Mouse (Mus musculus) embryonic fibroblast, embryonic 13.5 days (primary cell): ENCODE data around the gene Rbm20. TPM values are rescaled to one million over a fixed set of nuclear protein-coding genes. Genes with fewer than 3 reads are reported as not detected.

Source experiments
- H3K27ac ChIP-seq: 2 replicates; pipeline ENCODE4 v1.5.1; 2012; ENCODE audit warnings: low read length, control low read depth, inconsistent platforms; ENCODE audit not compliant: insufficient read depth
- H3K4me1 ChIP-seq: 2 replicates; pipeline ENCODE4 v1.6.1; 2011; ENCODE audit warnings: low read length; ENCODE audit not compliant: control insufficient read depth, insufficient read depth
- H3K4me3 ChIP-seq: 2 replicates; pipeline ENCODE4 v1.5.1; 2011; ENCODE audit warnings: mild to moderate bottlenecking, control low read depth, low read length; ENCODE audit not compliant: insufficient read depth
- CTCF ChIP-seq: IDR thresholded peaks from 2 replicates; pipeline ENCODE4 v1.5.1; 2011; ENCODE audit warnings: mild to moderate bottlenecking, control low read depth, low read length, moderate library complexity, borderline replicate concordance; ENCODE audit not compliant: insufficient read depth
- POLR2A ChIP-seq: IDR thresholded peaks from 2 replicates; pipeline ENCODE4 v1.6.1; 2011; ENCODE audit warnings: low read depth, mild to moderate bottlenecking, control low read depth, low read length, moderate library complexity
- polyA plus RNA-seq: library from polyadenylated mRNA; stranded (reverse); fragments of >200 nt; gene quantifications from 2 replicates; pipeline ENCODE4 v1.2.4, GENCODE M21; 2011; ENCODE audit warnings: low read depth; ENCODE audit not compliant: missing spikeins, insufficient read length

Rbm20 gene
- polyA plus RNA-seq, 1 experiment: 2.4 TPM

DNA sequence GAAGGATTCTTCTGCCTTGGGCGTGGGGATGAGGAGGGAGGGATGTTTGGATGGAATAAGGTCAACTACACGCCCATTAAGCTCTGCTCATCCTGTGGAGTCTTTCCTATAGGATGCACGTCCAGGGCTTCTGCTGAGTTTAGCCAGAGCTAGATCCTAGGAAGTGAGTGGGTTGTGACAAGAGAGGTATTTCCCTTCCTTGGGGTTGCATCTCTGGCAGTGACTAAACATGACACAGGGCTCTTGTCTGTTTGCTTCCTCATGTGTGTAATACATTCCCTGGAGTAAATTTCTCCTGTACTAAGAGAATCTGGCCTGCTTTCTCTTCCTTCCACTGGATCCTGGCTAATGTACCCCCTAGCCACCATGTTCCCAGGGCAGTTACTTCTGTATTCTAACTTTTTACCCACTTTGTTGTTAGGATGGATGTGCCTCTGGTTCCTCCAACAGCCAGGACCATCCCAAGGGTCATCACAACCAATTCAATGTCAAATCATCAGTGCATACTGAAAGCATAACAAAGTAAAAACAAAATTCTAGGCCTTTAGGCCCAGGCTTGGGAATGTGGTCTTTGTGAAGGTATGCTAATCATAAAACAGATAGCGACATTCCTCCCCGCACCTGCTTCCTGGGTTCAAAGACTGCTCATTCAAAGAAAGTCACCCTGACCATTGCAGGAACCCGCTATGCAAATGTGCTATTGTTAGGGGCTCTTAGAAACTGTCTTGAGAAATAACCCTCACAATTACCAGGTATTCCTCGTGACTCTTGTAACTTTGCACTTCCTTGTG, 87.8 kb downstream of the Rbm20 start:
- no peak overlapping the region for H3K27ac ChIP-seq
- H3K4me3 ChIP-seq: no peak overlapping the region
- no peak for TF ChIP-seq POLR2A
- TF ChIP-seq CTCF: no peak
- no peaks in the 10 kb centered on the region for H3K4me1 ChIP-seq

DNA sequence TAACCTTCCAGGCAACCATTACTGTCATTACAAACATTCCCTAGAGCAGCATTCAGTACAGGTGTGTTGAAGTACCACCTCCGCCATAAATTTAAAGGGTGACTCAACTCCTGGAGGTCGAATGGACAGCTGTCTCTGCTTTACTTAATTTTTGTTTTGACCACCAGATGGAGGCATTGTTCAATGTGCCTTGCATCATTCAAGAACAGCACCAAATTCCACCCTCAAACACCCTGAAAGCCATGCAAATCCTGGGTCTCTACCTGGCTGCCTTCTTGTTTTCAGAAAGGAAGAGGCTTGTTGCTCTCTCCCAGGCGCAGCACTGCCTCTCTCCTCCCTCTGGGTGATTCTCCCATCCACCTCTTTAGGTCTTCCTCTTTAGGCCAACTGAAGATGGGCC, 91.4 kb downstream of the Rbm20 start:
- Histone ChIP-seq H3K27ac (no peak overlapping the region), H3K4me1 (no peaks in the 10 kb centered on the region), H3K4me3 (no peak overlapping the region)
- no peak for TF ChIP-seq POLR2A
- TF ChIP-seq CTCF: no peak

DNA sequence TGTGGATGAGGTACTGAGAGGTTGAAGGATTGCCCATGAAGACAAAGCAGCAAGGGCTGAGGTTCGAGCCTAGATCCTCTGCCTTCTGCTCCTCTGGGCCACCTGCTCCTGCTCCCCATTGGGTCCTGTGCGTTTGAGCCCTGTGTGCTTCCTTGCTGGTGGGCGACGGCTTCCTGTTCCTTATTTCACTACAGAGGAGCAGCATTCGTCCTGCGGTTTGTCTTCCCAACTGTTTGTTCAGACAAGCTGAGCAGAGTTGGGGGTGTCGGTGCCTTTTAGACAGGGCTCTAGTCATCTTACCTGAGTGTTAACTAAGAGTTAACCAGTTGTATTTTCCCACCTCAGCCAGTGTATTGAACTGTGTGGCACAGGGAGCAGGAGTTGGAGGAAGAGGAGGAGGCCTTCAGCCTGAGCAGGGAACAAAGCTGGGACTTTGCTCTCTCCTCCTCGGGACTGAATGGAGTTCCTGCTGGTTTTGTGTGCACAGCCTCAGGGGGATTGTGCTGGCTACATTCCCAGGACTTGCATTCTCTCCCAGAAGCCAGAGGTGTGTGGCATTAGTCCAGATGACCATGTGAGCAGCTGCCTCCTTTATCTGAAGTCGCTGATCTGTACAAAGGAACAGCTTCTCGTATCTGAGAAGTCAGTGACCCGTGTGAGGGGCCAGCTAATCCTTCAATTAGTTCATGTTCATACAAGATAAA, 97.0 kb downstream of the Rbm20 start:
- 0 out of 2 replicates have a peak, but pooled peaks cover 4% of the 10 kb centered on the region for H3K4me1 ChIP-seq
- H3K4me3 ChIP-seq: no peak overlapping the region
- no peak for TF ChIP-seq CTCF
- no peak overlapping the region for H3K27ac ChIP-seq

DNA sequence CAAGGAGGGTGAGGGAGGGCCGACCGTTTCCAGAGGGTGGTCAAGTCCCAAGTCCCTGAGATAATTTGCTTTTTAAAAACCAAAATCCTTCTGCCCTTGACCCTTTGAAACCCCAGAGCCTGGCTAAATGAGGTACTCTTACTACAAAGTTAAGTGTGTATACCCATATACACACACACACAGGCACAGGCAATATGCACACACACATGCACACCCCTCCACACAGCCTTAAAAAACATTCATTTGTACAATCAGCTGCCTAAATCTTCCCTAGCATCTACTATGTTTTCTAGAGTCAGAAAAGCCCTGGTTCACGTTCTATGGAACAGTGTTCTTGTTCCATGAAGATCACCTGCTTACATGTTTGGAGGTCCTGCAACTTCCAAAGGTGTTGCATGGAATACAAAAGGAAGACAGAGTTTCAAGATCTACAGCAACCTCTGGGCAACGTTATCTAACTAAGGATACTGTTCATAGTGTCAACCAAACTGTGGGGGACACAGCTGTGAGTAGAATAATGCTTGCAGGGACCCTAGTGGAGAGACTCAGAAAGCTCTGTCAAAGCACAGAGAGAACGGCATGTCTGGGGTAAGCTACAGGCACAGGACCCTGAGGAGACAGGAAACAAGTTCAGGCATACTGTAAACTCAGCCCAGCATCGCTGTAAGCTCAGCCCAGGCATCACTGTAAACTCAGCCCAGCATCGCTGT, 97.7 kb downstream of the Rbm20 start:
- no peak for TF ChIP-seq POLR2A
- TF ChIP-seq CTCF: no peak
- Histone ChIP-seq H3K27ac (no peak overlapping the region), H3K4me3 (no peak overlapping the region), H3K4me1 (0 out of 2 replicates have a peak, but pooled peaks cover 4% of the 10 kb centered on the region)

DNA sequence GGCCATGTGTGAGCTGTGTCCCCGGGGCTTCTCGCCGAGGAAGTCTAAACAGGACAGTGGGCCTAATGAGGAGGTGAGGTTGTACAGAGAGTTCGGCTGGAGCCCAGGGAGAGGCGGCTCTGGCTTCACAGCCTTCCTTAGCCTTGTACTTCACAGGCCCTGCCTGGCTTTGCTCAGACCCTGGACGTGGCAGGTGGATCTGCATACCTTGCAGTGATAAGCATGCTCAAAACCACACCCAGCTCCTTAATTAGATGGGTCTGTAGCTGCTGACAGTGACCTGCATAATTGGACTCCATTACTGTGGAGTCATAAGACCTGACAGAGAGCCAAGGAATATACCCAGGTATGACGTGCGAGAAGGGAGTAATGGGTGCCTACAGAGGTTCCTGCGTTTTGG, 102.3 kb downstream of the Rbm20 start:
- TF ChIP-seq POLR2A (no peak), CTCF (no peak)
- no peaks in the 10 kb centered on the region for H3K4me1 ChIP-seq
- H3K27ac ChIP-seq: no peak overlapping the region

DNA sequence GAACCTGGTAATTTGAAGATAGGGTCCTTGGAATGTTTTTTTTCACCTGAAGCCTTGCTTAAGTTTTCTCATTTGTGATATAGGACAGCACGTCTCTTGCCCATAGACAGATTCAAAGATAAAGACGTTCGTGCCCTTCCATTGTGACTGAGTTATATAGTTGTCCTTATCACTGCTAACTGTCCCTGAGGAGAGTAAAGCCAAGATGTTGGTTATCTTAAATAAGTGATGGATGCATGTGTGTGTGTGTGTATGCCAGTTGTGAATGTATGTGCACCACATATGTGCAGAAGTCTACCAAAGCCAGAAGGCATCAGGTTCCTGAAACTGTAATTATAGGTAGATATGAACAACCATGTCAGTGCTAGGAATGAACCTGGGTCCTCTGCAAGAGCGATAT, 102.7 kb downstream of the Rbm20 start:
- no peaks in the 10 kb centered on the region for H3K4me1 ChIP-seq
- TF ChIP-seq POLR2A (no peak), CTCF (no peak)
- no peak overlapping the region for H3K4me3 ChIP-seq
- H3K27ac ChIP-seq: no peak overlapping the region

More for the DNA sequence above, 102.3 kb downstream of the Rbm20 start:
- H3K4me3 ChIP-seq: no peak overlapping the region

DNA sequence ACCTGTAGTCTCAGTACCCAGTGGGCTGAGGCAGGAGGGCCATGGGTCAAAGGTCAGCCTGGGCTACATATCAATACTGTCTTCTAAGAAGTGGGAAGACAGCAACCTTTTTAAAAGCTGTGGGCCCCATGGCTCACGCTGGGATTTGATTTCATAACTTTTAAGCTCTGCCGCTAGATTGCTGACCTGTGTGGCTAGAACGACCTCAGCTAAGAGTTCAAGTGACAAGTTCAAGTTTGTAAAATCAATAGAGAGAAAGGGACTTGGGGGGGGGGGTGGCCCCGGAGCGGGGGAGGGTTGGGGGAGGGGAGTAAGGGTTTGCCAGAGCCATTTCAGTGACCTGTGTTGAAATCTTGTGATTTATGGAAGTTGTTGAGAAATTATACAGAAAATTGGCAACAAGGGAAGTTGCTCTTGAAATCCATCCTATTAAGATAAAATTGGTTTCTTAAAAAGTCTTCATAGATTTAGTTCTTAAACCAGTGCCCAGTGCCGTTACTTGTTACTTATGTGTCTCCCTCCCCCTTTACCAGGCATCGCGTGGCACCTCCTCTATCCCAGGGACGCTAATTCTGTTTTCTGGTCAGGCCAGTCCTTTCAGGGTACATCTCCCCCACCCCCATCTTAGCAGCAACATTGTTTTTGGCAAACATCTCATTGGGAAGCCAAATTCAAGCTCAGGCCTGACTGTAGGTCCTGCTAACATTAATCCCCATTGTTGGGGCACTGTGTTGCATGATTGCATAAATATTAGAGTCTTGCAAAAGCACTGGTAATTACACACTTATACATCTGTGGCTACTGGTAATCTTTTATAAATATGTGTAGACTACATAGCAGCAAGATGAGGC, 103.9 kb downstream of the Rbm20 start:
- Histone ChIP-seq H3K4me1 (no peaks in the 10 kb centered on the region), H3K27ac (no peak overlapping the region)

DNA sequence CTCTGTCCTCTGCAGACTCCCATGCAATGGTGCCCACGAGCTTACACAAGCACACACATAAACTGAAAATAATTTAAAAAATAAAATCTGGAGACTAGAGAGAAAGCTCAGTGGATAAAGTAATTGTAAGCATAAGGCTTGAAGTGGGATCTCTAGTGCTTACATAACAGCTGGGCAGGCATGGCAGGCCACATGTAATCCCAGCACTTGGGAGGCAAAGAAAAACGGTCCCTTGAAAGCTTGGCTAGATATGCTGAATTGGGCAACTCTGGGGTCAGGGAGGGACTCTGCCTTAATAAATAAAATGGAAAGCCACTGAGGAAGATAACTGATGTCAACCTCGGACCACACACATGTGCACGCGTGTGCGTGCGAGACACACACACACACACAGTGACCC, 104.7 kb downstream of the Rbm20 start:
- H3K27ac ChIP-seq: no peak overlapping the region
- TF ChIP-seq CTCF: no peak
- TF ChIP-seq POLR2A: no peak
- H3K4me1 ChIP-seq: no peaks in the 10 kb centered on the region
- no peak overlapping the region for H3K4me3 ChIP-seq

More for the DNA sequence above, 103.9 kb downstream of the Rbm20 start:
- TF ChIP-seq POLR2A (no peak), CTCF (no peak)
- H3K4me3 ChIP-seq: no peak overlapping the region

DNA sequence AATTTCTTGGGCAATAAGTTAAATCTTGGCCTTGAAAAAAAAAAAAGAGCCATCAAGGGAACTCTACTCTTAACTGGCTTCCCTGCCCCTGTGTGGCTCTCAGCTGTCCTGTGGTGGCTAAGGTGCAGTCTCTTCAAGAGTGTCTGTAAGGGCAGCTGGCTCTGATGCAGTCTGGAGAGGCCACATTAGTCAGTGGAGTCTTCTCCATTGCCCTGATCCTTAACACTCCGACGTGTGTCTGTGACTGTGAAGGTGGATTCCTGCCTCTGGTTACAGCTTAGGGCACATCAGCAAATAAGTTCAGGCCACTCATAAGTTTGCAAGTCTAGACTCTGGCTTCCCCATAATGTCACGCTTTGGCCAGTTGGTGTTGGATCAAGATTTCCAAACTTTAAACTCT, 108.2 kb downstream of the Rbm20 start:
- Histone ChIP-seq H3K4me1 (no peaks in the 10 kb centered on the region), H3K4me3 (no peak overlapping the region), H3K27ac (no peak overlapping the region)
- no peak for TF ChIP-seq POLR2A
- no peak for TF ChIP-seq CTCF
